In the genomic region with DNA sequence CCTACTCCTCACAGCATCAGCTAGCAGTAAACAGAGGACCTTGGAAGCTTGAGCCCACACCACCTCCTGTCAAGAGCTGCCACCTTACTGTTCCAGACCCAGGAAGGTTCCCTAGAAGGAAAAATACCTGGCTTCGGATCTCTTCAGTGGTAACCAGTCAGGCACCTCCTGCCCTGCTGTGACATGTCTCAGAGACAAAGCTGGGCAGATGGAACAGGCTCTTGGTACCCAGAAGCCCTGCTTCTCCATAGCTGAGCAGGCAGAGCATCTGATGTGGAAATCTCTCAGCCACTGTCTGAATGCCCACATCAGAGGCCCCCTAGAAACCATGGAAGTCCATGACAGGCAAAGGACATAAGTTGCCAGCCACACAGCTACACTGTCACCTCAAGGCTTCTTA, we compare ENCODE assay signal across 22 mouse cellular contexts. TPM values are rescaled to one million over a fixed set of nuclear protein-coding genes. Genes with fewer than 3 reads are reported as not detected.
DNase-seq lines count a peak whose midpoint lies in the region; ATAC-seq and TF ChIP-seq lines count a peak whose summit lies in the region.
"Had no signal": no experiment of that assay in that cellular context is flagged by ENCODE, and none has a peak within 500 bp of the region (broad histone marks: within the 10 kb centered on the region; RNA-seq: fewer than 3 reads in every experiment).

No protein-coding gene starts in this region.

- no peak for TF ChIP-seq CTCF in layer of hippocampus, adult 2 months (conservative IDR thresholded peaks at IDR 0.05)

- H3K4me3 ChIP-seq in layer of hippocampus, adult 2 months, result no peak overlapping the region
- H3K4me3 ChIP-seq: embryonic facial prominence, embryonic 10.5 days; embryonic facial prominence, embryonic 12.5 days; forebrain, embryonic 13.5 days; forebrain, embryonic 15.5 days had no signal

- ATAC-seq in cerebellum, adult (ENCODE audit: insufficient number of reproducible peaks, low FRiP score, low TSS enrichment), result 0 out of 2 replicates have a peak, but pooled peaks have one; percentile 26
- ATAC-seq: activated CD4-positive, CD25-positive, alpha-beta regulatory T cell, adult 4 months; CD4-positive, CD25-positive, alpha-beta regulatory T cell, adult 4 months; forebrain, embryonic 13.5 days; forebrain, embryonic 15.5 days; forebrain, postnatal 0 days; Patski had no signal

- no peak for DNase-seq in cerebellum, adult 9-10 months
- peak; percentile 47 to 51 for DNase-seq in cerebellum, postnatal 25 days
- no peak for DNase-seq in cerebellum, adult 11 months
- no peak for DNase-seq in layer of hippocampus, adult 2 months (ENCODE audit: low spot score in 2 of 2)
- no peak for DNase-seq in layer of hippocampus, adult 8-10 months (ENCODE audit: low spot score in 2 of 2)
- DNase-seq: adrenal gland, adult 8-10 months; adrenal gland, postnatal 14 days; adrenal gland, postnatal 36 days; B cell, adult 2 months; cerebellum, adult 11-12 months; cerebellum, adult 8-10 months; cerebellum, postnatal 14 days; forebrain, postnatal 0 days had no signal

- H3K27ac ChIP-seq in layer of hippocampus, adult 2 months, result peak overlapping the region; percentile 28; the same call in 1 of the 2 replicates
- H3K27ac ChIP-seq: embryonic facial prominence, embryonic 10.5 days; embryonic facial prominence, embryonic 12.5 days; forebrain, embryonic 13.5 days; forebrain, embryonic 15.5 days had no signal

RNA-seq across cellular contexts. Expression of a gene that starts 39.7 kb away (rescaled TPM):
- 10 to 100 TPM; 23.5 to 26.3 TPM for total RNA-seq in layer of hippocampus, adult 2 months (2021)
- 10 to 100 TPM; 24.9 to 28.9 (median 26.9) TPM for total RNA-seq in layer of hippocampus, adult 8-10 months (2022)
- total RNA-seq: CH12.LX had no signal

Comparison
In these comparisons a context has a peak if more than half of its experiments do, and no peak if none do; other contexts are left out.
1. DNase-seq: peak in cerebellum, postnatal 25 days (2 of 2); none in cerebellum, adult 9-10 months (single experiment), cerebellum, adult 11 months (single experiment), layer of hippocampus, adult 2 months (0 of 2) and layer of hippocampus, adult 8-10 months (0 of 2).